Mouse (Mus musculus): ENCODE results near the gene Map2.

DNA sequence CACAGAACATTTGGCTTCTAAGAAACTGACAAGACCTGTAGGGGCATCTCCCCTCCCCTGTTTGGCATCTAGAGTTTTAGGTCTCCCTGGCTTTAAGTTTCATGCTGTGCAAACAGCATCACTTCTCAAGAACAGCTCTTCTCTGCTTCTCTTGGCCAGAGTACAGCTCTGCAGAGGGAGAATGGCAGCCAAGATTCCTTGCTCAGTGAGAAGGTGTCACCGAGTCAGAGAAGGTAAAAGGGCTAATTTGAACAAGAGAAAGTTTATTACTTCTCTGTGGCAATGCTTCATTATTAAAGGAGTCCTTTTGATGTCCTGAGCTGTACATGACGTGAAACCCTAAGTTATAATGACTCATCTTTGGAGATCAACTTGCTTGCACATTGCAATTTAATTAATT lies 10.4 kb upstream of the Map2 start:
- no peak for TF ChIP-seq CTCF (IDR thresholded peaks at IDR 0.05; ENCODE audit: extremely low read depth, insufficient read depth, insufficient read length, insufficient replicate concordance)
- no peak for TF ChIP-seq POLR2A (IDR thresholded peaks at IDR 0.05; ENCODE audit: low read depth, low read length)
